Mouse (Mus musculus): Measurements from ENCODE around the gene Gm9745. TPM values are rescaled to one million over a fixed set of nuclear protein-coding genes. Genes with fewer than 3 reads are reported as not detected.
"Not testable (repeated sequence)": the region's sequence is repeated elsewhere in the genome, so short reads cannot be mapped to it uniquely, and the experiment has no call there.

The Gm9745 gene
- total RNA-seq (2015; ENCODE audit: low replicate concordance) (not detected in 2 replicates), total RNA-seq (2017; ENCODE audit: low replicate concordance) (not detected in 2 replicates)

GRCm38 (mm10) chr13:8948131-8948530, at the start of gene Gm9745:
Gm9745 (minus strand) TSS chr13:8948231.
- ATAC-seq (replicated peaks; ENCODE audit: low FRiP score, poor library complexity, severe bottlenecking): not testable (repeated sequence)

GRCm38 (mm10) chr13:8997221-8997620, 49.2 kb upstream of the Gm9745 start:
- not testable (repeated sequence) for ATAC-seq (replicated peaks; ENCODE audit: low FRiP score, poor library complexity, severe bottlenecking)

- ATAC-seq (replicated peaks; ENCODE audit: low FRiP score, poor library complexity, severe bottlenecking): peak; percentile 97
These were observed 48.2 kb upstream of the Gm9745 start, which contains the start of gene Gtpbp4 for GRCm38 (mm10) chr13:8995990-8996786. Gtpbp4 (minus strand) TSS chr13:8996083.

DNA sequence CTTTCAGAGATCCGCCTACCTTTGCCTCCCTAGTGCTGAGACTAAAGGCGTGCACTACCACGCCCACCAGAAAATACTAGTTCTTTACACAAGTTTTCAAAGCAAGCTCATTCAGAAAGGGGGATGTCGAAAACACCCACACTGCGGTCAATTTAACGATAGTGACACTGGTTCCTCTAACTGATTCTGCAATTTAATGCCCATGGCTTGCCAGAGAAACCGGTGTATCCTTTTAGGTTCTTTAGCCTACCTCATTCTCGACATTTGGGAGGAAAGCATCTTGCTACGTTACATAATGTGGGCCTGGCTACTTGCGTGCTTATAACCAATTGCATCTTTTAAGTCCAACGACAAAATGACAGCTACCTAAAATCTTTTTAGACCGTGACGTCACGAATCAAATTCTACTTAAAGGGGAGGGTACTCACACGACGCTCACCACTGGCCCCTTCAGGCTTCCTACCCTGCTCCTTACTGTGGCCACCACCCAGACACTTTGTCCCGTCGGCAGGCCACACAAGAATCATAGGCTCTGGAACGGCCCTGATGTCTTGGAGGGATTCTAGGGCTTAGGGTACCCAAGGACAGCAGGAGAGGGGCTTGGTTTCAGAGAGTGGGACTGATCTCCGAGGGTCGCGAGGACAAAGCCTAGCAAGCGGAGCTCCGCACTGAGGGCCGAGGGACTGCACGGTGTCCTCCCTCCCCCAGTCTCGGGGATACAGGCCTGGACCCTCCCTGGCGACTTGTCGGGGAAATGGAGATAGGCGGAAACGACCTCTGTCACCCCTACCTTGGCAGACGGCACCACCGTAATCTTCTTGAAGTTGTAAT, 47.3 kb upstream of the Gm9745 start:
- ATAC-seq (replicated peaks; ENCODE audit: low FRiP score, poor library complexity, severe bottlenecking): peak; percentile 19

DNA sequence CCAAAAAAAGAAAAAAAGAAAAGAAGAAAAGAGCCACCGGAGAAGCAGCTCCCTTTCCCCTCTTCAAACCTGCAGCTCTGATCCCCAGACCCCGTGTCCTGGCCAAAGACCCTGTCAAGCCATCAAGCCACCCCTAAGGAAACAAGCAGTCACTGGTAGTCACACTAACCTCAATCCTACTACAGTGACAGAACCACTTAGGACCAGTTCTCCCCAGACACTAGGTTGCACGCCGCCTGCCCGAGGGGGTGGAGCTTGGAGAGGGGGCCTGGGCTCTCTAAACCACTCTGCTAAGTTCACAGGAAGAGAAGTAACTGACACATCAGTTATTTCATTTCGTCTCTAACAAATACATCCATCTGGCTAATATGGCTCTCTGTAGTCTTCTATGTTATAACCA, 44.2 kb upstream of the Gm9745 start:
- no peak for ATAC-seq (replicated peaks; ENCODE audit: low FRiP score, poor library complexity, severe bottlenecking)

DNA sequence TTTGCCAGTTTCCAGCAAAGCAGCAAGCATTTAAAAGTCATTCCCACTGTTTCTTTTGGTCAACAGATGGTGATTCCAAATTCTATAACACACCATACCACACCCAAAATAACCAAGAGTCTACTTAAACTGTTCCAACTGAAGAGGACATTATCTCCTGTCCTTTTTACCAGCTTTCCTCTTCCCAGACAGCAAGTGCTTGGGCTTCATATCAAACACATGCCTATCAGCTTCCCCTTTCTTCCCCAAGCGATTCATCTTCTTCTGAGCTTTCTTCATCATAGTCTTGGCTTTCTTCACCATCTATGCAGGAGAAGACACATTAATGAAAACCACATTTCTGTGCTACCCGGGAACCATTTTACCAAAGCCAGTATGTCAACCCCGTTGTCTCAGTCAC, 24.9 kb upstream of the Gm9745 start:
- ATAC-seq (replicated peaks; ENCODE audit: low FRiP score, poor library complexity, severe bottlenecking): no peak

DNA sequence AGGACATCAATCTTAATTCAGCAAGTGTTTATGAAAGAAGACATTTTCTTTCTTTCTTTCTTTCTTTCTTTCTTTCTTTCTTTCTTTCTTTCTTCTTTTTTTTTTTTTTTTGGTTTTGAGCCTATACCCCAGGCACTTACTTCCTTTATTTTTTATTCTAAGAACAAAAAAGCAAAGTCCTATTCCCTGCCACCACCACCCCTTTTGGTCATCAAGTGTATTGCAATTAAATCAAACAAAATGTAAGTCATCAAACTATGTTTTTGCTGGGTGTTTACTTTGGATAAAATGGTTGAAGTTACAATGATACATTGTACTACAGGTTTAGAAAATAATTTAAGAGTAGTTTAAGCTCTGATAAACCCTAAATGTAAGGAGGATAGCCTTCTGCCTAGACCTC, 24.3 kb upstream of the Gm9745 start:
- no peak for ATAC-seq (replicated peaks; ENCODE audit: low FRiP score, poor library complexity, severe bottlenecking)

DNA sequence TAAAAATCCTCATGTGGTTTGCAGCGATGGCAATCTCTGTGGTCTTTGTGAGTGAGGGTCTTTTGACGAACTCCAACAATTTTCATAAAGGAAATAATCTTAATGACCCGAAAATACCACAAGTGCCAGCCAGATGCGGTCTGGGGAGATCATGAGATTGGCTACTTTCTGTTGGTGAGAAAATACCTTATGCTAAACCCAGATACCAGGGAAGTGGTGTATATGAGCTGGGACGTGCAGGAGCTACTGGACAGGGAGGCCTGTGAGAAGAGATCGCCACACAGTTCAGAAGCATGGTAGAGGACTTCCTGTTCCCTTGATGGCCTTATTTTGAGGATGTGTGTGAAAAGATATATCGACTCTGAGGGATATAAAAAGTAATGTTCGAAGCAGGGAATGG, 19.7 kb upstream of the Gm9745 start:
- ATAC-seq (replicated peaks; ENCODE audit: low FRiP score, poor library complexity, severe bottlenecking): no peak

DNA sequence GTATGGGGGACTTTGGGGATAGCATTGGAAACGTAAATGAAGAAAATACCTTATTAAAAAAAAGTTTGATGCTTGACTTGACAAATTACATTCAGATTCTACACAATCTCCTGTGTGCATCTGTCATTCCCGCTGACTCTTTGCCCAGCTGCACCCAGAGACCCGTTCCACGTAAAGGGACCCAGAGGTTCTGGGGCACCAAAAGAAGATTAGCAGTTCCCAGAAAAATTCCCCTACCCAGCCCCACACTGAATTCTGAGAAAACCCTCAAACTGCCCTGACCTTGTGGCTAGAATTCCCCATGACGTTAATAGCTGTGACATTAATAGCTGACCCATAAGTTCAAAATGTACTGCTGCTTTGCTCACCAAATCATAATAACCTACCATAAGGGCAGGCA, 17.2 kb upstream of the Gm9745 start:
- no peak for ATAC-seq (replicated peaks; ENCODE audit: low FRiP score, poor library complexity, severe bottlenecking)

DNA sequence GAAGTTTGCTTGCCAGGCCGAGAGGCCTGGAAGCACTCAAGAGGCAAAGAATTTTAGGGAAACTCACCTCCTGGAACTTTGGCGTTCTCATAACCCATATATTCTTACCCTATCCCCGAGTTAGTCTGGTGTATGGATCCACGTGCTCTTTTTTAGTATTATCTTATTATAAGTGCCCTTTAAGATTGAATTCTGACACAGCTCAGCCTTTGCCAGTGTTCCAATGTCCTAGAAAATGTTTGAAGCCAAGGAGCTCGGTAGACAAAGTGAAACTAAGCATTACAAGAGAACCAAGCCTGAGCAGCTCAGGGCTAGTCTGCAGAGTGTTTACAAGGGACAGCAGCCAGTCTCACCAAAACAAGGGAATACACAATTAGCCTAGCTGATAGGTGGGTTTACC, 14.2 kb upstream of the Gm9745 start:
- not testable (repeated sequence) for ATAC-seq (replicated peaks; ENCODE audit: low FRiP score, poor library complexity, severe bottlenecking)

GRCm38 (mm10) chr13:8961128-8961888, 13.3 kb upstream of the Gm9745 start:
- ATAC-seq (replicated peaks; ENCODE audit: low FRiP score, poor library complexity, severe bottlenecking): not testable (repeated sequence)

- ATAC-seq (replicated peaks; ENCODE audit: low FRiP score, poor library complexity, severe bottlenecking): not testable (repeated sequence)
These were observed 11.5 kb upstream of the Gm9745 start for GRCm38 (mm10) chr13:8959554-8959953.

DNA sequence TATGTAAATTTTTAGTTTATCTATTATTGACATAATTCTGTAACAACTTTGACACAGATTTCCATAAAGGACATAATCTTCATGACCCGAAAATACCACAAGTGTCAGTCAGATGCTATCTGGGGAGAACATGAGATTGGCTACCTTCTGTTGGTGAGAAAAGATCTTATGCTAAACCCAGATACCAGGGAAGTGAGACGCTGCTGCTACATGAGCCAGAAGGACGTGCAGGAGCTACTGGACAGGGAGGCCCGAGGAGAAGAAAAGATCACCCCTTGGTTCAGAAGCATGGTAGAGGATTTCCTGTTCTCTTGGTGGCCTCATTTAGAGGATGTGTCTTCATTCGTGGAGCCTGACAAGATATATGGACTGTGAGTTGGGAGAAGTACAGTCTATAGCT, 11.0 kb upstream of the Gm9745 start:
- not testable (repeated sequence) for ATAC-seq (replicated peaks; ENCODE audit: low FRiP score, poor library complexity, severe bottlenecking)

- 0 out of 2 replicates have a peak, but pooled peaks have one; percentile 47 for ATAC-seq (replicated peaks; ENCODE audit: low FRiP score, poor library complexity, severe bottlenecking)
These were observed 8.8 kb upstream of the Gm9745 start for GRCm38 (mm10) chr13:8956873-8957272.

DNA sequence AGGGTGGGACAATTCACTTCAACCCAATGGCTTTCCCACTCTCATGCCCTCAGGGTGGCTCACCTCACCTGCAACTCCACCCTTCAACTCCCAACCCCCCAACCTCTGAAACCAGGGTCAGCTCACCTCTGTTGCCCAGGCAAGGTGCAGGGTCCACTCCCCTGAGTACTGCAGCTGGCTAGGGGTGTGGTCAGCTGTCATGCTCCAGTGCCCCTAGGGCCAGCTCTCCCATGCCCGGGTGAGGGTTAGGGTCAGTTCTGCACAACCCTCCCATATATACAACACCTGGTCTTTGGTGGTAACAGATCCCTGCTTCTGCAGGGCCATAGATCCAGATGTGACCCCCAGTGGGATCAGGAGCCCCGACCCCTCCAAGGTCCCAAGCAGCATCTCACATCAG, 7.1 kb upstream of the Gm9745 start:
- not testable (repeated sequence) for ATAC-seq (replicated peaks; ENCODE audit: low FRiP score, poor library complexity, severe bottlenecking)

DNA sequence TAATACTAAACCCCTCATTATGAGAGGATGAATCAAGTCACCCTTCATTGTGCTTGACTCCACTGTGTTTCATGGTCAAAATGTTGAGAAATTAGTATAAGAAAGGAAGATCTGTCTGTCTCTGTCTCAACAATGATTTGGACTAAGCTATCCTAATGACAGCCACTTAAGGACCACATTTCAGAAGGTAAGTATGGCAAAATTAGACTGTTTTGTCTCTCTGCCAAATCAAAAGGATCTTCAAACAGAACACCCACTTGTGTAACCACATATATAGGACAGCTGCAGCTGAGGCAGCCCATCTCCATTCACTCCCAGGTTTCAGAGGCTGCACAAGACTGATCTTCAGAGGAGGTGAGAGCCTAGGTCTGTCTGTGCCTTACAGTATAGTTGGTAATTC, 4.5 kb upstream of the Gm9745 start, which contains the start of gene Idi2:
Idi2 (plus strand) TSS at position 301 of the 400 bp plus-strand sequence.
- not testable (repeated sequence) for ATAC-seq (replicated peaks; ENCODE audit: low FRiP score, poor library complexity, severe bottlenecking)

GRCm38 (mm10) chr13:8943828-8944227, 4.2 kb downstream of the Gm9745 start:
- ATAC-seq (replicated peaks; ENCODE audit: low FRiP score, poor library complexity, severe bottlenecking): peak; percentile 60; the same call in 1 of the 2 replicates

- not testable (repeated sequence) for ATAC-seq (replicated peaks; ENCODE audit: low FRiP score, poor library complexity, severe bottlenecking)
These were observed 6.3 kb downstream of the Gm9745 start for GRCm38 (mm10) chr13:8941701-8942100.

DNA sequence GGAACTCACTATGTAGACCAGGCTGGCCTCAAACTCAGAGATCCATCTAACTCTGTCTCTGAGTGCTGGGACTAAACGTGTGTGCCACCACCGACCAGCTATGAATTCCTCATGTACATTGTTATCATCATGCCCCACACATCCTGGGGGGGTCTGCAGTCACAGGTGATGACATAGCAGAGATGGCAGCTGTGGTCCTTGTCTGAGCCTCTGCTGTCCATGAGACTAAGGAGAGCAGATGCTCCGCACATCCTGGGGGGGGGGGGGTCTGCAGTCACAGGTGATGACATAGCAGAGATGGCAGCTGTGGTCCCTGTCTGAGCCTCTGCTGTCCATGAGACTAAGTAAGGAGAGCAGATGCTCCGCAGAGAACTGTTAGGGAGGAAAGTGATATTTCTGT, 6.9 kb downstream of the Gm9745 start:
- not testable (repeated sequence) for ATAC-seq (replicated peaks; ENCODE audit: low FRiP score, poor library complexity, severe bottlenecking)
